Mouse (Mus musculus) right cerebral cortex, adult 2 months (tissue): ENCODE results near the gene Diras1.
A peak's percentile ranks its signal among the peaks of the same experiment; 100 is the strongest.
"Not testable (repeated sequence)": the region's sequence is repeated elsewhere in the genome, so short reads cannot be mapped to it uniquely, and the experiment has no call there.

ENCODE experiments used
- DNase-seq, 2 experiments: peaks; one replicate each; pipeline ENCODE4 v3.0.0; 2021 to 2022; ENCODE audit warnings: low spot score in 2 of 2

Gene Diras1

GRCm38 (mm10) chr10:80998021-80998420 lies 27.4 kb downstream of the Diras1 start:
- peak in 1 of 2 experiments; percentile 62 for DNase-seq

- DNase-seq, result no peak
Measured at GRCm38 (mm10) chr10:80997332-80997731, 28.1 kb downstream of the Diras1 start.

- DNase-seq, result no peak
Measured at GRCm38 (mm10) chr10:80996501-80996900, 29.0 kb downstream of the Diras1 start.

GRCm38 (mm10) chr10:80995091-80995632 lies 30.3 kb downstream of the Diras1 start:
- DNase-seq, result peak; percentile 90

- no peak for DNase-seq
Measured at GRCm38 (mm10) chr10:80994621-80995020, 30.8 kb downstream of the Diras1 start.

GRCm38 (mm10) chr10:80993276-80993675 lies 32.2 kb downstream of the Diras1 start:
- DNase-seq, result peak in 1 of 2 experiments; percentile 28

GRCm38 (mm10) chr10:80991945-80992344 lies 33.5 kb downstream of the Diras1 start:
- DNase-seq, result no peak

GRCm38 (mm10) chr10:80991007-80991406 lies 34.5 kb downstream of the Diras1 start:
- no peak for DNase-seq

GRCm38 (mm10) chr10:80990406-80990805 lies 35.1 kb downstream of the Diras1 start:
- no peak for DNase-seq

- not testable (repeated sequence) for DNase-seq
Measured at GRCm38 (mm10) chr10:80989854-80990253, 35.6 kb downstream of the Diras1 start.

GRCm38 (mm10) chr10:80989446-80989845 lies 36.0 kb downstream of the Diras1 start:
- no peak for DNase-seq

GRCm38 (mm10) chr10:80987709-80988441 lies 37.6 kb downstream of the Diras1 start:
- peak; percentile 66 to 67 for DNase-seq

GRCm38 (mm10) chr10:80986754-80987153 lies 38.7 kb downstream of the Diras1 start:
- no peak for DNase-seq

- no peak for DNase-seq
Measured at GRCm38 (mm10) chr10:80985970-80986701, 39.3 kb downstream of the Diras1 start.

- DNase-seq, result peak in 1 of 2 experiments; percentile 31
Measured at GRCm38 (mm10) chr10:80985241-80985969, 40.1 kb downstream of the Diras1 start.

- no peak for DNase-seq
Measured at GRCm38 (mm10) chr10:80984223-80984622, 41.2 kb downstream of the Diras1 start.

GRCm38 (mm10) chr10:80982381-80982780 lies 43.1 kb downstream of the Diras1 start:
- no peak for DNase-seq

GRCm38 (mm10) chr10:80981564-80982112 lies 43.8 kb downstream of the Diras1 start:
- no peak for DNase-seq

- no peak for DNase-seq
Measured at GRCm38 (mm10) chr10:80975478-80975877, 50.0 kb downstream of the Diras1 start.

- DNase-seq, result no peak
Measured at GRCm38 (mm10) chr10:80973722-80974121, 51.7 kb downstream of the Diras1 start.

GRCm38 (mm10) chr10:80972071-80972987 lies 53.1 kb downstream of the Diras1 start:
- DNase-seq, result no peak
